Mouse (Mus musculus): Measurements from ENCODE around the gene Acadvl. TPM values are rescaled to one million over a fixed set of nuclear protein-coding genes. Genes with fewer than 3 reads are reported as not detected.
A peak's percentile ranks its signal among the peaks of the same experiment; 100 is the strongest.

Acadvl gene
- polyA plus RNA-seq, 1 experiment from 2014 or later, result 57.6 TPM

- 65% methylated on average over 6 of the region's 6 CpGs for WGBS
- peaks cover 14% of the 10 kb centered on the region for H3K4me1 ChIP-seq (ENCODE audit: insufficient read depth)
Measured at GRCm38 (mm10) chr11:70015677-70016076, 466 bp upstream of the Acadvl start.

GRCm38 (mm10) chr11:70014051-70014450 is 1.2 kb downstream of the Acadvl start:
- Histone ChIP-seq H3K4me2 (peak overlapping the region; percentile 82), H3K9me3 (ENCODE audit: low read depth, low read length) (no peaks in the 10 kb centered on the region), H3K9ac (no peak overlapping the region), H3K4me3 (ENCODE audit: low read depth, low read length) (0 out of 2 replicates have a peak overlapping the region, but pooled peaks have one; percentile 54), H3K27ac (ENCODE audit: low read depth) (no peak overlapping the region), H3K4me1 (ENCODE audit: insufficient read depth) (peaks cover 8% of the 10 kb centered on the region), H3K36me3 (ENCODE audit: insufficient read depth) (peaks cover 51% of the 10 kb centered on the region), H3K27me3 (ENCODE audit: insufficient read depth, low read length) (no peaks in the 10 kb centered on the region)
- WGBS, result 54% methylated on average over 5 of the region's 5 CpGs
- no peak for TF ChIP-seq CTCF (IDR thresholded peaks at IDR 0.05; ENCODE audit: low read depth)
- DNase-seq (no peak), ATAC-seq (ENCODE audit: insufficient read depth) (no peak)

More at GRCm38 (mm10) chr11:70015677-70016076, 466 bp upstream of the Acadvl start:
- Histone ChIP-seq H3K4me2 (peak overlapping the region; percentile 82), H3K4me3 (ENCODE audit: low read depth, low read length) (peak overlapping the region; percentile 54), H3K27ac (ENCODE audit: low read depth) (no peak overlapping the region), H3K9me3 (ENCODE audit: low read depth, low read length) (no peaks in the 10 kb centered on the region), H3K27me3 (ENCODE audit: insufficient read depth, low read length) (no peaks in the 10 kb centered on the region), H3K36me3 (ENCODE audit: insufficient read depth) (peaks cover 35% of the 10 kb centered on the region), H3K9ac (no peak overlapping the region)
- ATAC-seq (ENCODE audit: insufficient read depth) (no peak), DNase-seq (no peak)
- no peak for TF ChIP-seq CTCF (IDR thresholded peaks at IDR 0.05; ENCODE audit: low read depth)

DNA sequence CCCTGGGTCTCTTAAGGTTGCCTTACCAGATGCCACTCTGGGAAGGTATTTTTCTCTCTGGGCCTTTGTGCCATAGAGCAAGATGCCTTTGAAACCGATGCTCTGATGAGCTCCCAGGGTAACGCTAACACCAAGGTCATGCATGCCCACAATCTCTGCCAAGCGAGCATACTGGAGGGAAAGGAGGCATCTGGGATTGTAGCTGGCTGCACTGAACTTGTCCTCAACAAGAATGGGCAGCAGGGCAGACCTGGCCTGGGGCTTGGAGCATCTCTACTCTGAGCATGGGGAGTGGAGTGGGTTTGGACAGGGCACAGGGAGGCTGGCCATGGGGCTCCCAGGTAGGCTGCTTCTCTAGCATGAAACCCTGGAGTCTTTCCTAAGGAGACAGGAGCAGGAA is 1.8 kb downstream of the Acadvl start:
- Histone ChIP-seq H3K27ac (ENCODE audit: low read depth) (no peak overlapping the region), H3K4me2 (no peak overlapping the region), H3K4me3 (ENCODE audit: low read depth, low read length) (no peak overlapping the region), H3K4me1 (ENCODE audit: insufficient read depth) (0 out of 2 replicates have a peak, but pooled peaks cover 7% of the 10 kb centered on the region), H3K9ac (no peak overlapping the region), H3K36me3 (ENCODE audit: insufficient read depth) (peaks cover 57% of the 10 kb centered on the region), H3K9me3 (ENCODE audit: low read depth, low read length) (no peaks in the 10 kb centered on the region), H3K27me3 (ENCODE audit: insufficient read depth, low read length) (no peaks in the 10 kb centered on the region)
- DNase-seq (no peak), ATAC-seq (ENCODE audit: insufficient read depth) (no peak)
- 80% methylated on average over 3 of the region's 3 CpGs for WGBS
- TF ChIP-seq CTCF (IDR thresholded peaks at IDR 0.05; ENCODE audit: low read depth), result no peak

DNA sequence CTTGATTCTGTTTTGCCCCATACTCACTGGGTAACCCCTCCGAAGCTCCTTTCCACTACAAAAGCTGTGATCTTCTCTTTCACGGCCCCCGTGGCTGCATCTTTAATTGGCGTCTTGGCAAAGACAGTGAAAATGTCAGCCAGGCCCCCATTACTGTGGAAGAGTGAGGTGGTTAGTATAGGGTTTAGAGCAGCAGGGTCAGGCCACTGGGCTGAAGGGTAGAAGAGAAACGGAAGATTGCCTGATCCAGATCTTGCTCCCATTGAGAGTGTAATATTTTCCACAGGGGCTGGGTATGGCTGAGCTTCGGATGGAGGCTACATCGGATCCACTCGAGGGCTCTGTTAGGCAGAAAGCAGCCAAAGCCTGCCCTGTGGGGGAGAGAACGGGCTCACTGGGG is 2.3 kb downstream of the Acadvl start:
- ATAC-seq (ENCODE audit: insufficient read depth) (no peak), DNase-seq (no peak)
- H3K9me3 ChIP-seq (ENCODE audit: low read depth, low read length), result no peaks in the 10 kb centered on the region
- TF ChIP-seq CTCF (IDR thresholded peaks at IDR 0.05; ENCODE audit: low read depth), result no peak
- H3K4me2 ChIP-seq, result no peak overlapping the region
- H3K9ac ChIP-seq, result no peak overlapping the region
- WGBS, result 85% methylated on average over 9 of the region's 9 CpGs
- no peak overlapping the region for H3K27ac ChIP-seq (ENCODE audit: low read depth)
- no peak overlapping the region for H3K4me3 ChIP-seq (ENCODE audit: low read depth, low read length)
- H3K27me3 ChIP-seq (ENCODE audit: insufficient read depth, low read length), result no peaks in the 10 kb centered on the region
- peaks cover 62% of the 10 kb centered on the region for H3K36me3 ChIP-seq (ENCODE audit: insufficient read depth)
- 0 out of 2 replicates have a peak, but pooled peaks cover 7% of the 10 kb centered on the region for H3K4me1 ChIP-seq (ENCODE audit: insufficient read depth)

DNA sequence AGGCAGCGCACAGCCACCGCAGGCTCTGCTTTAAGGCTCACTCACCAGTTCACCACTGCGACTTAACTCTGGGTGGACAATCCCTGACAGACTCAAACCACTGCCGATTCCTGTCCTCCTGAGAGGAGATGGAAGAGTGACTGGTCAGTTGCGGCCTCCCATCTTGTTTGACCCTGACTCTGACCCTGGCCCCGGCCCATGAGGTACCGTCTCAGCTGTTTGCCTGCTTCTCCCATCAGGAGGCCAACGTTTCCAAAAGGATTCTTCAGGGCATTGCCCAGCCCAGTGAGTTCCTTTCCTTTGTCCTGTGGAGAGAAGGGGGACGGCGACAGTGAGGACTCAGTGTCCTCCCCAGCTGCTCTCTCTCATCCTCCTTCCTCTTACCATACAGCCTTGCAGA is 4.2 kb downstream of the Acadvl start:
- Histone ChIP-seq H3K4me2 (no peak overlapping the region), H3K36me3 (ENCODE audit: insufficient read depth) (peaks cover 82% of the 10 kb centered on the region), H3K9me3 (ENCODE audit: low read depth, low read length) (no peaks in the 10 kb centered on the region), H3K4me3 (ENCODE audit: low read depth, low read length) (no peak overlapping the region), H3K27ac (ENCODE audit: low read depth) (no peak overlapping the region), H3K27me3 (ENCODE audit: insufficient read depth, low read length) (no peaks in the 10 kb centered on the region), H3K4me1 (ENCODE audit: insufficient read depth) (no peaks in the 10 kb centered on the region), H3K9ac (no peak overlapping the region)
- 84% methylated on average over 10 of the region's 10 CpGs for WGBS
- no peak for DNase-seq
- no peak for ATAC-seq (ENCODE audit: insufficient read depth)
- no peak for TF ChIP-seq CTCF (IDR thresholded peaks at IDR 0.05; ENCODE audit: low read depth)

GRCm38 (mm10) chr11:70010548-70010947 is 4.7 kb downstream of the Acadvl start:
- Histone ChIP-seq H3K9ac (no peak overlapping the region), H3K4me1 (ENCODE audit: insufficient read depth) (no peaks in the 10 kb centered on the region), H3K4me2 (no peak overlapping the region), H3K27ac (ENCODE audit: low read depth) (no peak overlapping the region), H3K36me3 (ENCODE audit: insufficient read depth) (peaks cover 86% of the 10 kb centered on the region), H3K27me3 (ENCODE audit: insufficient read depth, low read length) (no peaks in the 10 kb centered on the region), H3K9me3 (ENCODE audit: low read depth, low read length) (no peaks in the 10 kb centered on the region), H3K4me3 (ENCODE audit: low read depth, low read length) (no peak overlapping the region)
- TF ChIP-seq CTCF (IDR thresholded peaks at IDR 0.05; ENCODE audit: low read depth), result no peak
- no peak for DNase-seq
- ATAC-seq (ENCODE audit: insufficient read depth), result no peak
- WGBS, result 79% methylated on average over 12 of the region's 12 CpGs

GRCm38 (mm10) chr11:70010033-70010432 is 5.2 kb downstream of the Acadvl start:
- ATAC-seq (ENCODE audit: insufficient read depth), result no peak
- no peak for DNase-seq
- 83% methylated on average over 6 of the region's 6 CpGs for WGBS
- no peak overlapping the region for H3K4me3 ChIP-seq (ENCODE audit: low read depth, low read length)
- H3K9ac ChIP-seq, result no peak overlapping the region
- H3K9me3 ChIP-seq (ENCODE audit: low read depth, low read length), result no peaks in the 10 kb centered on the region
- H3K36me3 ChIP-seq (ENCODE audit: insufficient read depth), result peaks cover 91% of the 10 kb centered on the region
- no peak for TF ChIP-seq CTCF (IDR thresholded peaks at IDR 0.05; ENCODE audit: low read depth)
- H3K4me1 ChIP-seq (ENCODE audit: insufficient read depth), result no peaks in the 10 kb centered on the region
- no peak overlapping the region for H3K4me2 ChIP-seq
- H3K27ac ChIP-seq (ENCODE audit: low read depth), result no peak overlapping the region
- no peaks in the 10 kb centered on the region for H3K27me3 ChIP-seq (ENCODE audit: insufficient read depth, low read length)

DNA sequence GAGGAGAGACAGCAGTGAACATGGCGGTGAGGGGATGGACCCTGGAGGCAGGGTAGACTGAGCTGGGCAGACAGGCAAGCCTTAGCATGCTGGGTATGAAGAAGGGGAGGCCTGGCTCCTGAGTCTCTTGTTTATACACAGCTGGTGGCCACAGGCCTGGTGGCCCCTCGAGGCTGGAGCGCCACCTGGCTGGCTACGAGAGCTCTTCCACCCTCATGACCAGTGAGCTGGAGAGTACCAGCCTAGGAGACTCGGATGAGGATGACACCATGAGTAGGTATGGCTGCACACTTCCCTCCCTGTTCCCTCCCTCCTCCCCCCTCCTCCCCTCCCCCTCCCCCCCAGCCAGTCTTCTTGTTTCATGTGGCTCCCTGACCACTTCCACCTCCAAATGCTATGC is 9.7 kb downstream of the Acadvl start:
- Histone ChIP-seq H3K36me3 (ENCODE audit: insufficient read depth) (peaks cover 57% of the 10 kb centered on the region), H3K4me3 (ENCODE audit: low read depth, low read length) (no peak overlapping the region), H3K4me1 (ENCODE audit: insufficient read depth) (peaks cover 14% of the 10 kb centered on the region), H3K9ac (no peak overlapping the region), H3K4me2 (no peak overlapping the region), H3K27ac (ENCODE audit: low read depth) (no peak overlapping the region), H3K9me3 (ENCODE audit: low read depth, low read length) (no peaks in the 10 kb centered on the region), H3K27me3 (ENCODE audit: insufficient read depth, low read length) (no peaks in the 10 kb centered on the region)
- 60% methylated on average over 5 of the region's 5 CpGs for WGBS
- DNase-seq (peak; percentile 34), ATAC-seq (ENCODE audit: insufficient read depth) (no peak)
- peak; percentile 54 for TF ChIP-seq CTCF (IDR thresholded peaks at IDR 0.05; ENCODE audit: low read depth)
